Comparison of ENCODE assay signal across 26 mouse cellular contexts in genomic region chr6:28685745-28686144, GRCm38 (mm10).
"Had no signal": no experiment of that assay in that cellular context is flagged by ENCODE, and none has a peak within 500 bp of the region (broad histone marks: within the 10 kb centered on the region; RNA-seq: fewer than 3 reads in every experiment).

No protein-coding gene starts in this region.

- ATAC-seq: forebrain, embryonic 16.5 days; hindbrain, embryonic 16.5 days; inflammation-experienced regulatory T-cells, adult 6 months; intestine, embryonic 15.5 days; intestine, postnatal 0 days; liver, postnatal 0 days had no signal

- H3K9ac ChIP-seq: heart, embryonic 12.5 days; hindbrain, embryonic 13.5 days; intestine, embryonic 15.5 days; limb, embryonic 12.5 days; liver, embryonic 13.5 days; liver, embryonic 15.5 days; liver, postnatal 0 days had no signal

- H3K4me2 ChIP-seq: heart, embryonic 12.5 days; hindbrain, embryonic 13.5 days; intestine, embryonic 15.5 days; limb, embryonic 12.5 days; liver, embryonic 11.5 days; liver, embryonic 13.5 days; liver, embryonic 15.5 days had no signal

- H3K27me3 ChIP-seq: heart, embryonic 12.5 days; hindbrain, embryonic 13.5 days; intestine, embryonic 15.5 days; limb, embryonic 12.5 days; liver, embryonic 13.5 days; liver, embryonic 15.5 days had no signal

- DNase-seq: gastrocnemius, adult 2 months; gastrocnemius, postnatal 10 days; gastrocnemius, postnatal 25 days; heart, adult 18-20 months; heart, postnatal 10 days; heart, postnatal 4 days; kidney, adult 18-20 months; kidney, adult 9 months; kidney, postnatal 4 days; liver; liver, embryonic 13.5 days; liver, postnatal 0 days had no signal

- H3K4me1 ChIP-seq: hindbrain, embryonic 10.5 days; intestine, embryonic 15.5 days; limb, embryonic 10.5 days; liver, embryonic 15.5 days had no signal

- H3K9me3 ChIP-seq: heart, embryonic 10.5 days; heart, embryonic 12.5 days; hindbrain, embryonic 10.5 days; hindbrain, embryonic 13.5 days; intestine, embryonic 15.5 days; limb, embryonic 10.5 days; limb, embryonic 12.5 days; liver, embryonic 13.5 days; liver, embryonic 15.5 days had no signal

- H3K27ac ChIP-seq: gastrocnemius, adult 2 months; heart, embryonic 10.5 days; hindbrain, embryonic 10.5 days; hindbrain, embryonic 13.5 days; intestine, embryonic 15.5 days; left cerebral cortex, adult 2 months; limb, embryonic 10.5 days; limb, embryonic 12.5 days; liver, embryonic 13.5 days; liver, embryonic 15.5 days had no signal

- H3K36me3 ChIP-seq: heart, embryonic 10.5 days; heart, embryonic 12.5 days; hindbrain, embryonic 10.5 days; hindbrain, embryonic 13.5 days; intestine, embryonic 15.5 days; limb, embryonic 10.5 days; limb, embryonic 12.5 days; liver, embryonic 13.5 days; liver, embryonic 15.5 days had no signal

- H3K4me3 ChIP-seq: gastrocnemius, adult 2 months; heart, embryonic 10.5 days; heart, embryonic 12.5 days; hindbrain, embryonic 10.5 days; hindbrain, embryonic 13.5 days; intestine, embryonic 15.5 days; left cerebral cortex, adult 2 months; limb, embryonic 10.5 days; limb, embryonic 12.5 days; liver, embryonic 13.5 days; liver, embryonic 15.5 days had no signal
